Mouse (Mus musculus): ENCODE results near the gene Usp33.

GRCm38 (mm10) chr3:152403827-152404226, 57.5 kb downstream of the Usp33 start:
- no peak for TF ChIP-seq CTCF (IDR thresholded peaks at IDR 0.05; ENCODE audit: low read depth, low read length)
- TF ChIP-seq EP300 (IDR thresholded peaks at IDR 0.05; ENCODE audit: insufficient read depth, low read depth, low read length) = no peak

All from ES-Bruce4 (cell line).